Mouse (Mus musculus) stomach, postnatal 0 days (tissue): ENCODE results near the gene Med24.

Experiments
- CTCF ChIP-seq: IDR thresholded peaks from 2 replicates; pipeline ENCODE4 v1.5.1; 2016; ENCODE audit warnings: antibody characterized with exemption, low read depth, mild to moderate bottlenecking, moderate library complexity
- EP300 ChIP-seq: optimal IDR thresholded peaks from 2 replicates; pipeline ENCODE3; 2016; ENCODE audit warnings: antibody characterized with exemption

- TF ChIP-seq CTCF (no peak), EP300 (no peak)
These were observed 48.0 kb downstream of the Med24 start for GRCm38 (mm10) chr11:98681186-98681585.
